Mouse (Mus musculus) midbrain, embryonic 10.5 days (tissue): ENCODE data around the gene Gfi1b. TPM values are rescaled to one million over a fixed set of nuclear protein-coding genes. Genes with fewer than 3 reads are reported as not detected.
A peak's percentile ranks its signal among the peaks of the same experiment; 100 is the strongest.

Experiments
- DNase-seq: peaks from one replicate; pipeline ENCODE4 v3.0.0-alpha.2; 2017; ENCODE audit warnings: low spot score
- H3K27ac ChIP-seq: fragments of 300-500 bp; sonication (generic); replicated peaks from 2 replicates; pipeline ENCODE4 v1.5.1; 2016; ENCODE audit warnings: mild to moderate bottlenecking
- H3K27me3 ChIP-seq: fragments of 300-500 bp; sonication (generic); 2 replicates; pipeline ENCODE4 v1.6.1; 2016; ENCODE audit warnings: low read depth, mild to moderate bottlenecking; ENCODE audit not compliant: poor library complexity, severe bottlenecking
- H3K36me3 ChIP-seq: fragments of 300-500 bp; sonication (generic); 2 replicates; pipeline ENCODE4 v1.6.1; 2016; ENCODE audit warnings: mild to moderate bottlenecking, moderate library complexity
- H3K4me1 ChIP-seq: fragments of 300-500 bp; sonication (generic); 2 replicates; pipeline ENCODE4 v1.6.1; 2016
- H3K4me3 ChIP-seq: fragments of 300-500 bp; sonication (generic); 2 replicates; pipeline ENCODE4 v1.5.1; 2016; ENCODE audit warnings: mild to moderate bottlenecking, moderate library complexity
- H3K9me3 ChIP-seq: fragments of 300-500 bp; sonication (generic); replicated peaks from 2 replicates; pipeline ENCODE4 v1.6.1; 2016; ENCODE audit warnings: mild to moderate bottlenecking
- WGBS: fragments of 180-500 bp; shearing (Covaris S2); methylation state at CpG from one replicate; pipeline ENCODE4 v1.1.7; 2016; 5-methylcytosine and 5-hydroxymethylcytosine counted together
- polyA plus RNA-seq: library from polyadenylated mRNA; unstranded; fragments of >200 nt; fragmentation: Nextera tagmentation; extraction: Ambion mirVana; gene quantifications from 2 replicates; pipeline ENCODE4 v1.2.1, GENCODE M21; 2016

Gene Gfi1b
- polyA plus RNA-seq, 1 experiment from 2014 or later: 4.3 TPM

DNA sequence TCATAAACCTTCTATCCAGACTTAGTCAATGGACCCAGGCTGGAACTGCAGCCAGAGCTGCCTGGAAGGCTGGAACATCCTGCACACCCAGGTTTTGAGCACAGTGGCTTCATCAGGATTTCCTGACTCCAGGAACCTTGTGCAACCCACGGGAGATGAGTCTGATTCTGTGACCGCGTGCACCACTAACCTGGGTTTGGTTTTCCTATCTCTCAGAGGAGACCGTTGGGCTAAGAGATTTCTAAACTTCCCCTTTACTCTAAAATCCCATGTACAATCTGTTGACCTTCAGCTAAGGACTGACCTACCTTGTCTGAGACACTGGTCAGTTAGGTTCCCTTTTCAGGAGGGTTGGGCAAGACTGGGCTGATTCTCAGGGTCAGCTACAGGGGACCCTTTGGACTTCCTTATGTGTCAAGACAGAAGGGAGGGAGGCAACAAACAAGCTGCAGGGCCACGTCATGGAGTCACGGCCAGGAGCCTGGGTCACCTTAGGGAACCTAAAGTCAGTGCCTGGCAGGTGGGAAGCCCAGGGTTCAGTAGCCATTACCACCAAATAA is 2.9 kb downstream of the Gfi1b start:
- no peak overlapping the region for H3K4me3 ChIP-seq
- no peaks in the 10 kb centered on the region for H3K36me3 ChIP-seq
- H3K27me3 ChIP-seq: peaks cover 41% of the 10 kb centered on the region
- no peak overlapping the region for H3K27ac ChIP-seq
- WGBS: 87% methylated on average over 6 of the region's 6 CpGs
- no peaks in the 10 kb centered on the region for H3K9me3 ChIP-seq
- DNase-seq: no peak
- peaks cover 7% of the 10 kb centered on the region for H3K4me1 ChIP-seq

GRCm38 (mm10) chr2:28617498-28618486 is 4.0 kb downstream of the Gfi1b start:
- H3K36me3 ChIP-seq: no peaks in the 10 kb centered on the region

GRCm38 (mm10) chr2:28616874-28617273 is 4.9 kb downstream of the Gfi1b start:
- 79% methylated on average over 9 of the region's 9 CpGs for WGBS
- no peak for DNase-seq
- no peak overlapping the region for H3K27ac ChIP-seq
- H3K4me1 ChIP-seq: peaks cover 7% of the 10 kb centered on the region
- no peaks in the 10 kb centered on the region for H3K36me3 ChIP-seq
- H3K27me3 ChIP-seq: peaks cover 31% of the 10 kb centered on the region
- no peaks in the 10 kb centered on the region for H3K9me3 ChIP-seq
- H3K4me3 ChIP-seq: no peak overlapping the region

More at GRCm38 (mm10) chr2:28617498-28618486, 4.0 kb downstream of the Gfi1b start:
- no peak for DNase-seq
- 84% methylated on average over 8 of the region's 8 CpGs for WGBS
- Histone ChIP-seq H3K27ac (no peak overlapping the region; the same call in 1 of the 2 replicates), H3K4me3 (no peak overlapping the region), H3K9me3 (no peaks in the 10 kb centered on the region), H3K4me1 (peaks cover 7% of the 10 kb centered on the region), H3K27me3 (peaks cover 40% of the 10 kb centered on the region)

DNA sequence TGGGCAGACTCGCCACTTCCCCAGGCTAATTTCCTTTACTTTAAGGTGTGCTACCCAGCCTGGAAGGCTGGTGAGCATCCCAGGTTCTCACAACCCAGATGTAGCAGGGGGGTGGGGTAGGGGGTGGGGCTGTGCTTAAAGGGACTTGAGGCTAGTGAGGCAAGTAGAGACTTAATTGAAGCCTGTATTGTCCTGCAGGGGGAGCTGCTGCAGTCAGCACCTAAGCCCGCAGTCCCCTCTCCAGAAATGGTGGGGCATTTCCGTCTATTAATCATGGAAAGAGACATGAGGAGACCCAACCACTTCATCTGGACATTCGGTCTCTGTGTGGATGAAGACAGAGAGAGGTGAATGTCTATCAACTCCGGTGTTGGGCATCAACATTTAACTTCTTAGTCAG is 5.4 kb downstream of the Gfi1b start:
- H3K27me3 ChIP-seq: peaks cover 26% of the 10 kb centered on the region
- H3K36me3 ChIP-seq: no peaks in the 10 kb centered on the region
- DNase-seq: no peak
- H3K4me3 ChIP-seq: no peak overlapping the region
- H3K27ac ChIP-seq: no peak overlapping the region
- WGBS: 40% methylated on average over 5 of the region's 5 CpGs
- H3K9me3 ChIP-seq: no peaks in the 10 kb centered on the region
- H3K4me1 ChIP-seq: peaks cover 5% of the 10 kb centered on the region; the same call in 1 of the 2 replicates

DNA sequence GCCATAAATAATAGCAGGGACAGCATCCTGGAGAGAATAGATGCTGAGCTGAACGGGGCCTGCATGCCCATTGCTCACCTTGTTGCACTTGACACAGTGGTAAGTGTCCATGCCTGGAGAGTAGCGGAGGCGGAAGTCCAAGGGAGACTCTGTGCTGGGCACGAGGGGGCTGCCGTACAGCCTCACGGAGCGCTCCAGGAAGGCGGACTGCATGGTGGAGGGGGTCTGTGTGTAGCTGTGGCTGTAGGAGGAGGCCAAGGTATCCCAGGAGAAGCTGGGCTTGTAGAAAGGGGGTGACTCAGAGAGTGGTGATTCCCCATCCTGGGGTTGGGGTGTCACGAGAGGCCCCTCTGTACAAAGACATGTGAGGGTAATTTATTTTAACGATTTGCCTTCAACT is 8.2 kb downstream of the Gfi1b start:
- Histone ChIP-seq H3K4me1 (peaks cover 15% of the 10 kb centered on the region), H3K9me3 (no peaks in the 10 kb centered on the region), H3K4me3 (no peak overlapping the region), H3K27me3 (peaks cover 10% of the 10 kb centered on the region; the same call in 1 of the 2 replicates), H3K36me3 (no peaks in the 10 kb centered on the region), H3K27ac (no peak overlapping the region)
- DNase-seq: no peak
- 91% methylated on average over 10 of the region's 10 CpGs for WGBS

- no peak for DNase-seq
- Histone ChIP-seq H3K27me3 (peaks cover 8% of the 10 kb centered on the region; the same call in 1 of the 2 replicates), H3K9me3 (no peaks in the 10 kb centered on the region), H3K36me3 (no peaks in the 10 kb centered on the region), H3K4me1 (peaks cover 18% of the 10 kb centered on the region), H3K27ac (no peak overlapping the region), H3K4me3 (no peak overlapping the region)
- 63% methylated on average over 10 of the region's 10 CpGs for WGBS
Measured at GRCm38 (mm10) chr2:28612436-28613063, 9.2 kb downstream of the Gfi1b start.

- Histone ChIP-seq H3K4me3 (no peak overlapping the region), H3K27me3 (0 out of 2 replicates have a peak, but pooled peaks cover 4% of the 10 kb centered on the region), H3K4me1 (peaks cover 20% of the 10 kb centered on the region), H3K27ac (peak overlapping the region; percentile 57; the same call in 1 of the 2 replicates), H3K36me3 (no peaks in the 10 kb centered on the region), H3K9me3 (no peaks in the 10 kb centered on the region)
- DNase-seq: no peak
- WGBS: 88% methylated on average over 17 of the region's 17 CpGs
Measured at GRCm38 (mm10) chr2:28611407-28611787, 10.4 kb downstream of the Gfi1b start.

GRCm38 (mm10) chr2:28610716-28611406 is 10.9 kb downstream of the Gfi1b start:
- Histone ChIP-seq H3K4me1 (peaks cover 17% of the 10 kb centered on the region), H3K4me3 (no peak overlapping the region), H3K27ac (peak overlapping the region; percentile 57; the same call in 1 of the 2 replicates), H3K36me3 (no peaks in the 10 kb centered on the region), H3K27me3 (0 out of 2 replicates have a peak, but pooled peaks cover 4% of the 10 kb centered on the region), H3K9me3 (no peaks in the 10 kb centered on the region)
- DNase-seq: no peak
- WGBS: 70% methylated on average over 12 of the region's 12 CpGs

DNA sequence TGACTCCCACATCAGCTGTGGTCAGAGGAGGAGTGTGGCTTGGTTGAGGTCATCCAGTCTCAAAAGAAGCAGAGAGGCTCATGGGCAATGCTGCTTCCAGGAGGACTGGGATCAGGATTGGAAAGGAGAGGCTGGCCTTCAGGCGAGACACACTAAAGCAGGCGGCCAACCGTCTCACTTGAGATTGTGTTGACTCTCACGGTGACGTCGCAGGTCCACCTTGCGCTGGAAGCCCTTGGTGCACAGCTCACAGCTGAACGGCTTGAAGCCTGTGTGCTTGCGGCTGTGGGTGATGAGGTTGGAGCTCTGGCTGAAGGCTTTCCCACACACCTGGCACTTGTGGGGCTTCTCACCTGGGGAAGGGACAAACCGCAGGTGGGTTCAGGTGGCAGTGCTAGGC is 11.9 kb downstream of the Gfi1b start:
- H3K27me3 ChIP-seq: 0 out of 2 replicates have a peak, but pooled peaks cover 4% of the 10 kb centered on the region
- H3K9me3 ChIP-seq: no peaks in the 10 kb centered on the region
- no peaks in the 10 kb centered on the region for H3K36me3 ChIP-seq
- H3K27ac ChIP-seq: no peak overlapping the region
- 88% methylated on average over 10 of the region's 10 CpGs for WGBS
- H3K4me3 ChIP-seq: no peak overlapping the region
- H3K4me1 ChIP-seq: peaks cover 17% of the 10 kb centered on the region
- no peak for DNase-seq

DNA sequence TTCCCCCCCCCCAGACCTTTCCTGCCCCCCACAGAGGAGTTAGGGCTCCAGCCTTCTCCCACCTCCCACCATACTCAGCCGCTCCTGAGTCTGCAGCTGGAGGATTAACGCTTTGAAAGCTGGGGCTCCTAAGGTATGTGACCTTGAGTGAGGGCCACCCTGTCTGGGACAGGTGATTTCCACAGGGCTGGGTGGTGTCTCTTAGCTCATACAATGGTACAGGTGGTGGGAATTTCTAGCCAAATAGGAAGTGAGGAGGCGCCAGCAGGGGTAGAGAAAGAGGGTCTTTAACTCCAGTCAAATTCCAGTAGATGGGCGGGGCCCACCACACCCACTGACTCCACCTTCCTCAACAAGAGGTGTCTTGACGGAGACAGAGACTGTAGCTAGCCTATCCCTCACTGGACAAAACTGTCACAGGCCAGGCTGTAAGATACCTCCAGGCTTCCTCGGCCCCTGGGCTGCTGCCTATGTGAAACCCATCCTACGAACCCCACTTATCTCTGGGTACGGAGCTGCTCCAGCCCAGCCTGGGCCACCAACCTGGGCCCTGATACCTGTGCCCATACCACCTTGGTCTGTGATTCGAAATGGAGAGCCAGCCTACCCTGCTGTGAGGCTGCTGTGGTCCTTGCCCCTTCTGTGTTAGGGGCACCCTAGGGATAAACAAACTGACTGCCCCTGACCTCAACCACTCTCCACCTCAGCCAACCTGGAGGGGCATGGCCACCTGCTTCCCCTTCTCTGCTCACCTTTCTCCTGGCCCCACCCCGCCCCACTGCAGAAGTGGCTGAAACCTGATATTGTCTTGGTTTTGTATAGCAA is 14.2 kb downstream of the Gfi1b start:
- peaks cover 17% of the 10 kb centered on the region for H3K4me1 ChIP-seq
- no peaks in the 10 kb centered on the region for H3K36me3 ChIP-seq
- H3K27me3 ChIP-seq: no peaks in the 10 kb centered on the region
- DNase-seq: no peak
- no peak overlapping the region for H3K4me3 ChIP-seq
- no peak overlapping the region for H3K27ac ChIP-seq
- WGBS: 57% methylated on average over 10 of the region's 10 CpGs
- H3K9me3 ChIP-seq: no peaks in the 10 kb centered on the region

- H3K36me3 ChIP-seq: no peaks in the 10 kb centered on the region
- H3K27me3 ChIP-seq: no peaks in the 10 kb centered on the region
- WGBS: 70% methylated on average over 8 of the region's 8 CpGs
- H3K9me3 ChIP-seq: no peaks in the 10 kb centered on the region
- DNase-seq: no peak
- no peak overlapping the region for H3K27ac ChIP-seq
- H3K4me1 ChIP-seq: peaks cover 18% of the 10 kb centered on the region
- H3K4me3 ChIP-seq: no peak overlapping the region
Measured at GRCm38 (mm10) chr2:28606601-28607340, 15.0 kb downstream of the Gfi1b start.
